Mouse (Mus musculus) limb, embryonic 11.5 days (tissue): Measurements from ENCODE around the gene Plac9b. TPM values are rescaled to one million over a fixed set of nuclear protein-coding genes. Genes with fewer than 3 reads are reported as not detected.
"Not testable (repeated sequence)": the region's sequence is repeated elsewhere in the genome, so short reads cannot be mapped to it uniquely, and the experiment has no call there.

Source experiments
- ATAC-seq: fragments of 200-750 bp; cut with Nextera tagmentation; 2 replicates; pipeline ENCODE4 v1.8.0; 2017; ENCODE audit warnings: low read depth; ENCODE audit not compliant: insufficient number of reproducible peaks, low FRiP score, low TSS enrichment
- DNase-seq: peaks from one replicate; pipeline ENCODE4 v3.0.0-alpha.2; 2015; ENCODE audit warnings: low spot score
- H3K27ac ChIP-seq: fragments of 300-500 bp; sonication (generic); replicated peaks from 2 replicates; pipeline ENCODE4 v1.5.1; 2014; ENCODE audit warnings: low read depth, mild to moderate bottlenecking, low read length
- H3K27me3 ChIP-seq: fragments of 300-500 bp; sonication (generic); 2 replicates; pipeline ENCODE4 v1.6.1; 2014; ENCODE audit warnings: mild to moderate bottlenecking, low read length, mixed read lengths; ENCODE audit not compliant: control insufficient read depth, insufficient read depth
- H3K36me3 ChIP-seq: fragments of 300-500 bp; sonication (generic); 2 replicates; pipeline ENCODE4 v1.6.1; 2014; ENCODE audit warnings: mild to moderate bottlenecking, low read length, moderate library complexity, mixed read lengths; ENCODE audit not compliant: control insufficient read depth, insufficient read depth
- H3K4me1 ChIP-seq: fragments of 300-500 bp; sonication (generic); 2 replicates; pipeline ENCODE4 v1.6.1; 2014; ENCODE audit warnings: low read length, mixed read lengths; ENCODE audit not compliant: control insufficient read depth, insufficient read depth
- H3K4me2 ChIP-seq: fragments of 300-500 bp; sonication (generic); 2 replicates; pipeline ENCODE4 v1.6.1; 2014; ENCODE audit warnings: low read depth, mild to moderate bottlenecking, moderate library complexity; ENCODE audit not compliant: severe bottlenecking
- H3K4me3 ChIP-seq: fragments of 300-500 bp; sonication (generic); 2 replicates; pipeline ENCODE4 v1.5.1; 2014; ENCODE audit warnings: low read depth, low read length
- H3K9ac ChIP-seq: fragments of 300-500 bp; sonication (generic); 2 replicates; pipeline ENCODE4 v1.6.1; 2014; ENCODE audit warnings: mild to moderate bottlenecking, low read length
- H3K9me3 ChIP-seq: fragments of 300-500 bp; sonication (generic); 2 replicates; pipeline ENCODE4 v1.6.1; 2016; ENCODE audit warnings: low read length; ENCODE audit not compliant: control insufficient read depth
- WGBS: fragments of 180-500 bp; shearing (Covaris S2); extraction: QIAGEN DNeasy Blood & Tissue Kit; methylation state at CpG from one replicate; pipeline ENCODE4 v1.1.7; 2014; 5-methylcytosine and 5-hydroxymethylcytosine counted together
- polyA plus RNA-seq: library from polyadenylated mRNA; unstranded; fragments of >200 nt; fragmentation: Nextera tagmentation; extraction: Ambion mirVana; gene quantifications from 2 replicates; pipeline ENCODE4 v1.2.1, GENCODE M21; 2014

Gene Plac9b
- polyA plus RNA-seq, 1 experiment from 2014 or later = 0.45 TPM

DNA sequence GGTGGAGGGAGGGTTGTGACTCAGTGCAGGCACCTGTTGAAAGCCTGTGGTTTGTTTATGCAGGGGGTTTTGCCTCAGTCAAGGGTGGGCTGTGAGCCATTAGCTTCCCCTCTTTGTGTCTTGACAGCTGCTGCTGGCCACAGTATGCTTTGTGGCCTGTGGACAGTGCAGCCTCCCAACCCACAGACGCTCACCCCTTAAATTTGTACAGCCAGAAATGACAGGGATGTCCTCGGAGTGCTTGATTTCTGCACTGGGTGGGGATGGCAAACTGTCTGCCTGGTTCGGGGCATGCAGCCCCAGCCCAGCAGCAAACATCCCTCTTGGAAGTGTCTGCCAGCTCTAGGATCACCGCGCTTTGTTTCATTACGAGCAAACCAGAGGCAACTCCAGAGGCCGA, 64.1 kb downstream of the Plac9b start, which contains the start of gene Duxbl2:
Duxbl2 (plus strand) TSS at position 200 of the 400 bp plus-strand sequence.
- not testable (repeated sequence) for H3K27ac ChIP-seq, H3K4me2 ChIP-seq, H3K36me3 ChIP-seq, H3K9ac ChIP-seq, DNase-seq, H3K4me3 ChIP-seq, H3K4me1 ChIP-seq, ATAC-seq, H3K27me3 ChIP-seq, H3K9me3 ChIP-seq
- WGBS = no CpG with 5 or more reads among the region's 7 CpGs

Other genes with a start within 250 kb of the Plac9b start
- gene Cphx1, start 244.2 kb downstream of the Plac9b start, polyA plus RNA-seq = not detected in 2 replicates
- 2.9 and 3.6 TPM in 2 replicates for gene Duxbl1, start 203.9 kb downstream of the Plac9b start, polyA plus RNA-seq
- gene Gm9780, start 139.8 kb downstream of the Plac9b start, polyA plus RNA-seq = not detected in 2 replicates
- gene Tmem254c, start 115.1 kb downstream of the Plac9b start, polyA plus RNA-seq = 19.9 and 24.4 TPM in 2 replicates
- not detected in 2 replicates for gene Cphx2, start 101.0 kb downstream of the Plac9b start, polyA plus RNA-seq
- not detected in 2 replicates for gene Cphx3, start 100.2 kb downstream of the Plac9b start, polyA plus RNA-seq
- 2.4 TPM in 1 of 2 replicates, not detected in the other for gene Duxbl2, start 64.1 kb downstream of the Plac9b start, polyA plus RNA-seq
- gene Tmem254b, start 24.6 kb upstream of the Plac9b start, polyA plus RNA-seq = 19.6 and 21.2 TPM in 2 replicates
- gene Duxbl3, start 75.5 kb upstream of the Plac9b start, polyA plus RNA-seq = 1.3 and 4.0 TPM in 2 replicates